Mouse (Mus musculus) embryonic facial prominence, embryonic 11.5 days (tissue): ENCODE data around the gene Lyrm7. TPM values are rescaled to one million over a fixed set of nuclear protein-coding genes. Genes with fewer than 3 reads are reported as not detected.

Experiments
- ATAC-seq: fragments of 200-750 bp; cut with Nextera tagmentation; replicated peaks from 2 replicates; pipeline ENCODE4 v1.8.0; 2017; ENCODE audit warnings: low read depth; ENCODE audit not compliant: insufficient number of reproducible peaks, low FRiP score, low TSS enrichment
- DNase-seq: peaks from one replicate; pipeline ENCODE4 v3.0.0-alpha.2; 2015; ENCODE audit warnings: low spot score
- H3K27ac ChIP-seq: fragments of 300-500 bp; sonication (generic); replicated peaks from 2 replicates; pipeline ENCODE4 v1.5.1; 2014; ENCODE audit warnings: mild to moderate bottlenecking, low read depth, low read length, control low read depth
- H3K27me3 ChIP-seq: fragments of 300-500 bp; sonication (generic); 2 replicates; pipeline ENCODE4 v1.6.1; 2014; ENCODE audit warnings: mild to moderate bottlenecking, low read length, moderate library complexity, mixed read lengths; ENCODE audit not compliant: control insufficient read depth, insufficient read depth
- H3K36me3 ChIP-seq: fragments of 300-500 bp; sonication (generic); replicated peaks from 2 replicates; pipeline ENCODE4 v1.6.1; 2014; ENCODE audit warnings: low read depth, mild to moderate bottlenecking, low read length, moderate library complexity, mixed read lengths; ENCODE audit not compliant: control insufficient read depth, insufficient read depth
- H3K4me1 ChIP-seq: fragments of 300-500 bp; sonication (generic); 2 replicates; pipeline ENCODE4 v1.6.1; 2014; ENCODE audit warnings: low read length, mixed read lengths; ENCODE audit not compliant: control insufficient read depth, insufficient read depth
- H3K4me2 ChIP-seq: fragments of 300-500 bp; sonication (generic); 2 replicates; pipeline ENCODE4 v1.6.1; 2014; ENCODE audit warnings: low read depth, mild to moderate bottlenecking, control low read depth, low read length, moderate library complexity
- H3K4me3 ChIP-seq: fragments of 300-500 bp; sonication (generic); 2 replicates; pipeline ENCODE4 v1.5.1; 2014; ENCODE audit warnings: low read depth, low read length, control low read depth
- H3K9ac ChIP-seq: fragments of 300-500 bp; sonication (generic); replicated peaks from 2 replicates; pipeline ENCODE4 v1.6.1; 2014; ENCODE audit warnings: mild to moderate bottlenecking, control low read depth, low read length
- H3K9me3 ChIP-seq: fragments of 300-500 bp; sonication (generic); replicated peaks from 2 replicates; pipeline ENCODE4 v1.6.1; 2016; ENCODE audit warnings: mild to moderate bottlenecking, low read length, inconsistent platforms, mixed read lengths; ENCODE audit not compliant: control insufficient read depth
- WGBS: fragments of 180-500 bp; shearing (Covaris S2); extraction: QIAGEN DNeasy Blood & Tissue Kit; methylation state at CpG from one replicate; pipeline ENCODE4 v1.1.7; 2014; 5-methylcytosine and 5-hydroxymethylcytosine counted together
- polyA plus RNA-seq: library from polyadenylated mRNA; unstranded; fragments of >200 nt; fragmentation: Nextera tagmentation; extraction: Ambion mirVana; gene quantifications from 2 replicates; pipeline ENCODE4 v1.2.1, GENCODE M21; 2014

Lyrm7 gene
- polyA plus RNA-seq: 7.4 and 9.6 TPM in 2 replicates

DNA sequence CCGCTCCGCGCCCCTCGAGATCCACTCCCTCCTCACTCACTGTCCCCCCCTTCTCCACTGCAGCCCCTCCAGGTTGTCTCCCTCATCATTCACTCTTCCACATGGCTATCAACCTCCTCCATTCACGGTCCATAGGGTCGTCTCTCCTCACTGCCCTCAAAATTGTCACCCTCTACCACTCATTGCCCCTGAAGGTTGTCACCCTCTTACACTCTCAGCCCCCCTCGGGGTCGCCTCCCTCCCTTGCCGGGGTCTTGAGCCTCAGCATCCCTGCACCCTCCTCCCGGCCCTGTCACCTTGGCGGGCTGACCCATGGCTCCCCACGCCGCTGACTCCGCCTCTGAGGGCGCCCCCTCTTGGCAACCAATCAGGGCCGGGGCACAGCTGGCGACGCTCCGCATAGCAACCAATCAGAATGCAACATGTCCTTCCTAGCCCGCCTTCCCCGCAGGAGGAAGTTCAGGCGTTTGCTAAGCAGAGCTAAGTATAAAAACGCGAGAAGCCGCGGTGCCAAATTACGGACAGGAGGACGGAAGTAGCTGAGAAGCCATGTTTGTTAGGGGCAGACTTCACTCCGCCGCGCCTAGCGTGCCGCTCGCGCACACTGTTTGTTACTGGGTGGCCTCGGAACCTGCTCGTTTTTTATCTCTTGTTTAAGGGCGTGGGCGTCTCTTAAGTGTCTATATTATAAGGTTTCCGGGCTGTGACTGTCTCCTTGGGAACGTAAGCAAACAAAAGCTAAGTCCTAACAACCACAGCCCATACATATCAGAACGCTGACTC, at the start of gene Lyrm7:
Gene Lyrm7, minus strand, starts transcription at position 661 of the 783 bp plus-strand sequence.
- Histone ChIP-seq H3K9ac (peak within 1 kb of the TSS; percentile 81), H3K9me3 (no peaks in the 10 kb centered on the region), H3K4me3 (peak within 1 kb of the TSS; percentile 67), H3K27ac (peak within 1 kb of the TSS; percentile 78), H3K36me3 (no peaks in the 10 kb centered on the region), H3K27me3 (no peaks in the 10 kb centered on the region), H3K4me1 (no peaks in the 10 kb centered on the region), H3K4me2 (peak within 1 kb of the TSS; percentile 68)
- under 1% methylated on average over 42 of the region's 42 CpGs for WGBS
- ATAC-seq (peak; percentile 97), DNase-seq (peak; percentile 97)

DNA sequence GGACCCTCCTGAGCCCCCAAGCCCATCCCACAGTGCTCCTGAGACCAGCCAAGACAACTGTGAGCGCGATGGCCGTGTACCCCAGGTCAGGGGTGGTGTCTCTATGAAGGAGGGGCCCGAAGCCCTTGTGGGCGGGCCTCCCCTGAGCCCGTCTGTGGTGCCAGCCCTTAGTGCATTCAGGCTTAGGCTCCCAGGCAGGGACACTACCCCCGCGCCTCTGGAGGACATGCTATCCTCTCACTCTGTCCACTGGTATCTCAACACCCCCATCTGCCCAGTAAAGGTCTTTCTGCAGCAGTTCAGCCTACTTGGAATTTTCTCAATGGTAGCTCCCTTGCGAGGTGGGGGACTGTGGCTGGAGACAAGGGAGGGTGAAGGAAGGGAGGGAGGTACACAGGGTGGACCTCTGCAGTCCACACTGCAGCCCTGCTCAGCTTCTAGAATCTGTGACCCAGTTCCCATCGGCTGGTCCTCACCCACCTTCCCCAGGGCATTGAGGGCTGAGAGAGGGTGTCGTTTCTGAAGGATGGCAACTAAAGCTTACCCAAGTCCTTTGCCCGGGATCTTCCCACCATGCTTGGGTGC, 49.5 kb upstream of the Lyrm7 start:
- H3K4me3 ChIP-seq: no peak overlapping the region
- H3K27ac ChIP-seq: no peak overlapping the region
- no peak for DNase-seq
- ATAC-seq: no peak
- no peak overlapping the region for H3K4me2 ChIP-seq
- 90% methylated on average over 12 of the region's 12 CpGs for WGBS
- no peaks in the 10 kb centered on the region for H3K9me3 ChIP-seq
- no peaks in the 10 kb centered on the region for H3K4me1 ChIP-seq
- H3K36me3 ChIP-seq: no peaks in the 10 kb centered on the region; the same call in 1 of the 2 replicates
- no peak overlapping the region for H3K9ac ChIP-seq
- H3K27me3 ChIP-seq: no peaks in the 10 kb centered on the region

DNA sequence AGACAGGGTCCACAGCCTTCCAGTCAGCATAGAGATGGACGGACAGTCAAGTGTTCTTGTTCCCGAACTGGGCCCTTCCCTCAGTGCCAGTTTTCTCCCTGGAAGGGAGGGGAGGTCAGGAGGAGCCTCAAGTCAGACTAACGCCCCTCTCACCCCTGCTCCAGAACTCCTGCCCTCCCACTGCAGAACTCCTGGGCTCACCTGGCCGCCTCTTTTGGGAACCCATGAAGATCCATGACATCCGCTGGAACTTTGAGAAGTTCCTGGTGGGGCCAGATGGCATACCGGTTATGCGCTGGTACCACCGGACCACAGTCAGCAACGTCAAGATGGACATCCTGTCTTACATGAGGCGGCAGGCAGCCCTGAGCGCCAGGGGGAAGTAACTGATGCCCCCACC, 48.6 kb upstream of the Lyrm7 start:
- WGBS: 92% methylated on average over 11 of the region's 11 CpGs
- Histone ChIP-seq H3K4me2 (no peak overlapping the region), H3K27me3 (no peaks in the 10 kb centered on the region)

DNA sequence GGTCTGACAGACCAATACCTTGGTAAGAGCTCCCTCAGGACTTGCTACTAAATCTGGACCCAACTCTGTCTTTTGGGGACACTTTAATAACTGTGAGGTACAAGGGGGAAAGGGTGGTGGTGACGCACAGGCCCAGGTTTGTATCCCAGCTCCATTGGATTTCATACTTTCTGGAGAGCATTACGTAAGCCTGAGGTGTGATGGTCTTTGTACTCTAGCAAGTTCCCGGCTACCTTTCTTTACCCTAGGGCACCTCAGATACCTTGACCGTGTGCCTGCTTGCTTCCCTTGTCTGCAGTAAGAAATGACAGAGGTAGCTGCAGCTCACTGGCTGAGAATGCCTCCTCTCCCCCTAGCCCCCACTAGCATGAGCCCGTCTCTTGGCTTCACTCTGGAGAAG, 46.5 kb upstream of the Lyrm7 start:
- Histone ChIP-seq H3K4me1 (no peaks in the 10 kb centered on the region), H3K27me3 (no peaks in the 10 kb centered on the region), H3K9me3 (no peaks in the 10 kb centered on the region), H3K36me3 (no peaks in the 10 kb centered on the region; the same call in 1 of the 2 replicates), H3K27ac (no peak overlapping the region), H3K4me3 (no peak overlapping the region), H3K4me2 (no peak overlapping the region), H3K9ac (no peak overlapping the region)
- DNase-seq (no peak), ATAC-seq (no peak)
- WGBS: 93% methylated on average over 5 of the region's 5 CpGs

More for the DNA sequence above, 48.6 kb upstream of the Lyrm7 start:
- no peak for DNase-seq
- Histone ChIP-seq H3K9ac (no peak overlapping the region), H3K36me3 (no peaks in the 10 kb centered on the region; the same call in 1 of the 2 replicates), H3K4me1 (no peaks in the 10 kb centered on the region), H3K27ac (no peak overlapping the region), H3K4me3 (no peak overlapping the region), H3K9me3 (no peaks in the 10 kb centered on the region)
- no peak for ATAC-seq

DNA sequence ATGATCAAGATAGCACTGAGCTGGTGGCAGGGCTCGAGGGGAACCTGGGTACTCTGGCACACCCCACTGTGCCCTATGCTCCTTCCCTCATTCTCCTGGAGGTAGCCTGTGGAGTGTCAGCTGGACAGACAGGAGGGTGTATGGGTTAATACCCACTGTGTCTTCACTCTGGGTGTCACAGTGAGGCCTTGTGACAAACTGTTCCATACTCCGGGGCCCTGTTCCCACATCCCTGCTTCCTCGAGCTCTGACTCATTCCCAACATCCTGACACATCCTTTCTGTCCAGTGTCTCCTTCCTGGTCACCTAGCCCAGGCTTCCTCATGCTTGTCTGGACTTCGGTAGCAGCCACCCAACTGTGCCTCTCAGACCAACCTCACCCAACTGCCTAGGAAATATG, 45.8 kb upstream of the Lyrm7 start:
- Histone ChIP-seq H3K4me2 (no peak overlapping the region), H3K4me1 (no peaks in the 10 kb centered on the region), H3K27me3 (no peaks in the 10 kb centered on the region), H3K36me3 (no peaks in the 10 kb centered on the region; the same call in 1 of the 2 replicates), H3K9me3 (no peaks in the 10 kb centered on the region), H3K9ac (no peak overlapping the region), H3K27ac (no peak overlapping the region), H3K4me3 (no peak overlapping the region)
- no peak for ATAC-seq
- DNase-seq: no peak
- 75% methylated on average over 4 of the region's 4 CpGs for WGBS

DNA sequence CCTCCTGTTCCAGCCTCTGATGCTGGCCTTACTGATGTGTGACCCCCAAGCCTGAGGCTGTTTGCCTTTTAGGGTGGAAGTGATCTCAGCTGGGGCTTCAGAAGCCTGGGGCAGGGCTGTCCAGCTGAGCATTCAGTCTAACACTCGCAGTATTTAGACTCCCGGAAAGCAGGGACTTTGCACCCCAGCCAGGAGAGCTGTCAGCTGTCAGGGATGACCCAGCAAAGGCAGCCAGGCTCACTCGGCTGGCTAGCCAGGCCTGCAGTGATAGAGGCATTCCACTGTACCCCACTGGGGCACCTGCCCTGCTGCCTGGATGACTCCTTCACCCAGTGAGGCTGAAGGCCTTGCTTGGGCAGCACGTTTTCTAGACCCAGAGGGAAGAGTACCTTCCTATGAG, 45.2 kb upstream of the Lyrm7 start:
- Histone ChIP-seq H3K27me3 (no peaks in the 10 kb centered on the region), H3K36me3 (no peaks in the 10 kb centered on the region; the same call in 1 of the 2 replicates), H3K9ac (no peak overlapping the region), H3K4me1 (no peaks in the 10 kb centered on the region), H3K4me2 (no peak overlapping the region), H3K9me3 (no peaks in the 10 kb centered on the region), H3K27ac (no peak overlapping the region), H3K4me3 (no peak overlapping the region)
- ATAC-seq (no peak), DNase-seq (no peak)
- 56% methylated on average over 4 of the region's 4 CpGs for WGBS

DNA sequence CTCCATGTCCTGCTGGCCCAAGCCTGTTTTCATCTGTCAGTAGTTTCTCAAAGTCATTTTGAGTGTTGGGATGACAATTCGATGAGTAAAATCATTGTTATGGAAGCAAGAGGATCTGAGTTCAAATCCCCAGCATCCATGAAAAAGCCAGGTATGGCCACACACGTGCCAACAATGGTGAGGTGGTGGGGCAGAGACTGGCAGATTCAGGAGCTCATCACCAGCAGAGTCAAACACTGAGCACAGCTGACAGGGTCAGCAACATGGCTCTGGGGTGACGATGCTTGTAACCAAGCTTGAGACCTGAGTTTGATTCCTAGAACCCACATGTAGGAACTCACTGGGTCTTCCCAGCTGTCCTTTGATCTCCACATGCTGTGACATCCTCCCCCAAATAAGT, 44.4 kb upstream of the Lyrm7 start:
- DNase-seq (no peak), ATAC-seq (no peak)
- Histone ChIP-seq H3K4me3 (no peak overlapping the region), H3K27me3 (no peaks in the 10 kb centered on the region), H3K9ac (no peak overlapping the region), H3K9me3 (no peaks in the 10 kb centered on the region), H3K27ac (no peak overlapping the region), H3K4me1 (no peaks in the 10 kb centered on the region), H3K4me2 (no peak overlapping the region), H3K36me3 (no peaks in the 10 kb centered on the region; the same call in 1 of the 2 replicates)
- 90% methylated on average over 3 of the region's 3 CpGs for WGBS
